Mouse (Mus musculus): ENCODE data around the gene Fam136a. TPM values are rescaled to one million over a fixed set of nuclear protein-coding genes. Genes with fewer than 3 reads are reported as not detected.

Fam136a gene
- total and polyA plus RNA-seq, 3 experiments = 152 to 339 (median 160) TPM

GRCm38 (mm10) chr6:86335121-86335849 is 30.2 kb upstream of the Fam136a start:
- H3K4me3 ChIP-seq (replicated peaks in 1 of 3; ENCODE audit: low read depth in 2 of 3, low read length in 2 of 3, poor library complexity in 1 of 3) = no peak overlapping the region

GRCm38 (mm10) chr6:86335860-86336259 is 29.6 kb upstream of the Fam136a start:
- Histone ChIP-seq H3K4me3 (replicated peaks in 1 of 3; ENCODE audit: low read depth in 2 of 3, low read length in 2 of 3, poor library complexity in 1 of 3) (no peak overlapping the region), H3K9me3 (replicated peaks; ENCODE audit: low read length) (peaks cover 13% of the 10 kb centered on the region), H3K36me3 (replicated peaks in 1 of 2; ENCODE audit: control insufficient read depth in 1 of 2, insufficient read depth in 1 of 2, low read length in 1 of 2) (no peaks in the 10 kb centered on the region), H3K27me3 (replicated peaks) (peaks cover 20% of the 10 kb centered on the region), H3K4me2 (ENCODE audit: insufficient read depth, low read depth, poor library complexity, severe bottlenecking) (no peak overlapping the region), H3K4me1 (ENCODE audit: control insufficient read depth in 1 of 2, insufficient read depth in 2 of 2) (no peaks in the 10 kb centered on the region), H3K79me2 (replicated peaks; ENCODE audit: control insufficient read depth, extremely low read depth, insufficient read depth, poor library complexity, severe bottlenecking) (no peaks in the 10 kb centered on the region), H3K9ac (ENCODE audit: insufficient read depth, low read depth) (no peak overlapping the region), H3K27ac (ENCODE audit: insufficient read depth, low read depth) (no peak overlapping the region)
- TF ChIP-seq CHD1 (IDR thresholded peaks at IDR 0.05; ENCODE audit: low read depth, low read length) (no peak), MYC (IDR thresholded peaks at IDR 0.05; ENCODE audit: low read depth, low read length) (no peak), TCF12 (IDR thresholded peaks at IDR 0.05; ENCODE audit: low read depth, low read length) (no peak), NELFE (IDR thresholded peaks at IDR 0.05; ENCODE audit: low read depth, low read length) (no peak), ELF1 (IDR thresholded peaks at IDR 0.05; ENCODE audit: low read depth, low read length) (no peak)
- no peak for DNase-seq (ENCODE audit: extremely low read depth)
- dilution Hi-C loops (cut with MboI; ENCODE audit: extremely low pct_ligation_motif_present, extremely low pct_unique_long_range_greater_than_20kb, low sequenced_read_pairs) (no loop called here), in situ Hi-C loops (cut with MboI; ENCODE audit: low pct_ligation_motif_present, low pct_unique_long_range_greater_than_20kb, low sequenced_read_pairs) (no loop called here)

More at GRCm38 (mm10) chr6:86335121-86335849, 30.2 kb upstream of the Fam136a start:
- DNase-seq (ENCODE audit: extremely low read depth) = no peak
- H3K36me3 ChIP-seq (replicated peaks in 1 of 2; ENCODE audit: control insufficient read depth in 1 of 2, insufficient read depth in 1 of 2, low read length in 1 of 2) = no peaks in the 10 kb centered on the region
- in situ Hi-C loops (cut with MboI; ENCODE audit: low pct_ligation_motif_present, low pct_unique_long_range_greater_than_20kb, low sequenced_read_pairs) (no loop called here), dilution Hi-C loops (cut with MboI; ENCODE audit: extremely low pct_ligation_motif_present, extremely low pct_unique_long_range_greater_than_20kb, low sequenced_read_pairs) (no loop called here)
- H3K27me3 ChIP-seq (replicated peaks) = peaks cover 15% of the 10 kb centered on the region
- H3K9ac ChIP-seq (ENCODE audit: insufficient read depth, low read depth) = no peak overlapping the region
- peaks cover 13% of the 10 kb centered on the region for H3K9me3 ChIP-seq (replicated peaks; ENCODE audit: low read length)
- H3K4me1 ChIP-seq (ENCODE audit: control insufficient read depth in 1 of 2, insufficient read depth in 2 of 2) = no peaks in the 10 kb centered on the region
- no peaks in the 10 kb centered on the region for H3K79me2 ChIP-seq (replicated peaks; ENCODE audit: control insufficient read depth, extremely low read depth, insufficient read depth, poor library complexity, severe bottlenecking)
- no peak overlapping the region for H3K27ac ChIP-seq (ENCODE audit: insufficient read depth, low read depth)
- no peak overlapping the region for H3K4me2 ChIP-seq (ENCODE audit: insufficient read depth, low read depth, poor library complexity, severe bottlenecking)
- TF ChIP-seq MAZ (IDR thresholded peaks at IDR 0.05; ENCODE audit: low read depth, low read length) = no peak
- no peak for TF ChIP-seq POLR2A (IDR thresholded peaks at IDR 0.05; ENCODE audit: low read depth, low read length)
- no peak for TF ChIP-seq ZC3H11A (IDR thresholded peaks at IDR 0.05; ENCODE audit: low read depth, low read length)
- TF ChIP-seq TCF12 (IDR thresholded peaks at IDR 0.05; ENCODE audit: low read depth, low read length) = no peak
- TF ChIP-seq JUN (IDR thresholded peaks at IDR 0.05; ENCODE audit: insufficient read depth, low read depth, low read length) = no peak
- no peak for TF ChIP-seq POLR2AphosphoS2 (IDR thresholded peaks at IDR 0.05; ENCODE audit: low read depth, low read length)
- TF ChIP-seq MAFK (IDR thresholded peaks at IDR 0.05; ENCODE audit: insufficient replicate concordance, low read length) = no peak
- no peak for TF ChIP-seq MEF2A (IDR thresholded peaks at IDR 0.05; ENCODE audit: borderline replicate concordance, low read depth, low read length)
- TF ChIP-seq NRF1 (IDR thresholded peaks at IDR 0.05; ENCODE audit: low read depth, low read length) = no peak
- no peak for TF ChIP-seq USF2 (conservative IDR thresholded peaks at IDR 0.05; ENCODE audit: low read depth, low read length)

All from CH12.LX (cell line).